Mouse (Mus musculus): Measurements from ENCODE around the gene Adcy3. TPM values are rescaled to one million over a fixed set of nuclear protein-coding genes. Genes with fewer than 3 reads are reported as not detected.

Gene Adcy3
- polyA plus RNA-seq, 1 experiment from 2014 or later: 8.1 TPM

GRCm38 (mm10) chr12:4158868-4159632 lies 26.1 kb downstream of the Adcy3 start:
- no peaks in the 10 kb centered on the region for H3K27me3 ChIP-seq (ENCODE audit: low read depth, poor library complexity, severe bottlenecking)
- peaks cover 10% of the 10 kb centered on the region for H3K4me1 ChIP-seq
- H3K27ac ChIP-seq: no peak overlapping the region
- H3K36me3 ChIP-seq: no peaks in the 10 kb centered on the region
- H3K9me3 ChIP-seq (replicated peaks): no peaks in the 10 kb centered on the region
- 95% methylated on average over 7 of the region's 7 CpGs for WGBS
- no peak for DNase-seq (ENCODE audit: low spot score)
- H3K4me3 ChIP-seq: no peak overlapping the region

DNA sequence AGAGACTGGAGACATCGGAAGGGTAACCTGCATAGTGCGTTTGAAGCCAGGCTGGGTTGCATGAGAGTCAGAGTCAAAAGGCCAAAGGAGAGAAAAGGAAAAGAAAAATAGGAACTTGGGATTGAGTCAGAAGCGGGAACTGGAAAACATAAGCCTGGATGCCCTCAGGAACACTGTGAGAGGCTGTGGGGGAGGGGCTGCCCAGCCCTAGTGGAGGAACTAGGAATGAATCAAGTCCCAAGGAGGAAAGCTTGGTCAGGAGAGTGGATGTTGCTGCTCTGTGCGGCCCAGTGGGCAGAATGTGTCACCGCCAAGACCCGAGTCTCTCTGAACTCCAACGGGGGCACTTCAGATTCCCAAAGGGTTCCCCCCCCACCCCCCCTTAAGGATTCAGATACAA lies 27.4 kb downstream of the Adcy3 start:
- Histone ChIP-seq H3K4me1 (peaks cover 10% of the 10 kb centered on the region), H3K36me3 (no peaks in the 10 kb centered on the region), H3K27me3 (ENCODE audit: low read depth, poor library complexity, severe bottlenecking) (no peaks in the 10 kb centered on the region), H3K4me3 (no peak overlapping the region), H3K9me3 (replicated peaks) (no peaks in the 10 kb centered on the region), H3K27ac (no peak overlapping the region)
- 78% methylated on average over 7 of the region's 7 CpGs for WGBS
- DNase-seq (ENCODE audit: low spot score): no peak

GRCm38 (mm10) chr12:4162886-4163285 lies 30.0 kb downstream of the Adcy3 start:
- Histone ChIP-seq H3K27me3 (ENCODE audit: low read depth, poor library complexity, severe bottlenecking) (no peaks in the 10 kb centered on the region), H3K4me1 (peaks cover 10% of the 10 kb centered on the region), H3K9me3 (replicated peaks) (no peaks in the 10 kb centered on the region), H3K36me3 (no peaks in the 10 kb centered on the region), H3K27ac (no peak overlapping the region), H3K4me3 (no peak overlapping the region)
- 66% methylated on average over 2 of the region's 2 CpGs for WGBS
- no peak for DNase-seq (ENCODE audit: low spot score)

DNA sequence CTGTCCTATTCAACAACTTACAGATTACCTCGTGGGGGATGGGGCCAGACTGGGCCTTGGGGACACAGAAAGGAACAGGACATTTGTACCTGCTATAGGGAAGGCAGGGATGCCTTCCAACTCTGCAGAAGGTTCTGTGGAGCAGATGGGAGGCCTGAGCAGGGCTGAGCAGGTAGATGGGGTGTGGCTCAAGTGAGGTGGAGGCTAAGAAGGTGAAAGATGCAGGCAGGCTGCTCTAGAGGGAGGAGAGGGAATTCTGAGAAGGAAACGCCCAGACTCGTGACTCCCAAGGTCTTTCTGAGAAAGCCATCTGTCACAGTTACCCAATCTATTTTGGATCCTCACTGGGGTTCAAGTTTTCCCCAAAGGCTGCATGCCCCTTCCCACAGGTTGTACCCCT lies 34.1 kb downstream of the Adcy3 start:
- no peak overlapping the region for H3K4me3 ChIP-seq
- WGBS: 73% methylated on average over 3 of the region's 3 CpGs
- DNase-seq (ENCODE audit: low spot score): no peak
- H3K4me1 ChIP-seq: no peaks in the 10 kb centered on the region
- no peaks in the 10 kb centered on the region for H3K9me3 ChIP-seq (replicated peaks)
- no peaks in the 10 kb centered on the region for H3K27me3 ChIP-seq (ENCODE audit: low read depth, poor library complexity, severe bottlenecking)
- H3K27ac ChIP-seq: no peak overlapping the region
- no peaks in the 10 kb centered on the region for H3K36me3 ChIP-seq

- H3K4me1 ChIP-seq: no peaks in the 10 kb centered on the region
- DNase-seq (ENCODE audit: low spot score): no peak
- no peak overlapping the region for H3K27ac ChIP-seq
- H3K36me3 ChIP-seq: no peaks in the 10 kb centered on the region
- H3K4me3 ChIP-seq: no peak overlapping the region
- WGBS: 88% methylated on average over 1 of the region's 1 CpGs
- no peaks in the 10 kb centered on the region for H3K9me3 ChIP-seq (replicated peaks)
- no peaks in the 10 kb centered on the region for H3K27me3 ChIP-seq (ENCODE audit: low read depth, poor library complexity, severe bottlenecking)
Observed at GRCm38 (mm10) chr12:4169058-4169457, 36.2 kb downstream of the Adcy3 start.

- 86% methylated on average over 5 of the region's 5 CpGs for WGBS
Observed at GRCm38 (mm10) chr12:4169622-4170021, 36.7 kb downstream of the Adcy3 start.

DNA sequence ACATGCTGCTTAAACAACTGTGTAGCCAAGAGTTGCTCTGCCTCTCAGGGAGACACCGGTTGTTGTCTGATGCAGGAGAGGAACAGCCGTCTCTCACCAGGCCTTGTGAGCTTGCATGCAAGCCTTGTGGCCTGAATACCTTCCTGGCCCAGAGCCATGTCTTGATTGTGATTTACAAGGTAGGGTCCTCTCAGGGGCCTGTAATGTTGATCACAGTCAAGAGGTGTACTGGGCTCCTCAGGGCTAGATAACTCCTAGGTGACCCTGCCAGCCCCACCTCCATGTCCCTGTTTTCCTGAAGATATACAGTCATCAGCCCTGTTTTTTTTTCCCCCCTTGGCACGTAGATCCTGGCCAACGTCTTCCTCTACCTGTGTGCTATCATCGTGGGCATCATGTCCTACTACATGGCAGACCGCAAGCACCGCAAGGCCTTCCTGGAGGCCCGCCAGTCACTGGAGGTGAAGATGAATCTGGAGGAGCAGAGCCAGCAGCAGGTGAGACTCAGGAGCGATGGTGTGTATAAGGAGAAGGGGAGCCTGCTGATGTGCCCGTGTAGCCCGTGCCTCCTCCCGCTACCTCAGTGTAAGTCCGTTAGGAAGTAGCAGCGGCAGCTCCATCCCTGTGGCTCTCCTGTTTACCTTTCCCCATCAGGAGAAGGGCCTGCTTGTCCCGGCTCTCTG lies 40.3 kb downstream of the Adcy3 start:
- Histone ChIP-seq H3K9me3 (replicated peaks) (no peaks in the 10 kb centered on the region), H3K27ac (no peak overlapping the region), H3K4me1 (no peaks in the 10 kb centered on the region), H3K4me3 (no peak overlapping the region), H3K27me3 (ENCODE audit: low read depth, poor library complexity, severe bottlenecking) (no peaks in the 10 kb centered on the region), H3K36me3 (no peaks in the 10 kb centered on the region)
- DNase-seq (ENCODE audit: low spot score): no peak
- WGBS: 90% methylated on average over 15 of the region's 15 CpGs

More at GRCm38 (mm10) chr12:4169622-4170021, 36.7 kb downstream of the Adcy3 start:
- H3K27me3 ChIP-seq (ENCODE audit: low read depth, poor library complexity, severe bottlenecking): no peaks in the 10 kb centered on the region
- no peak for DNase-seq (ENCODE audit: low spot score)
- no peaks in the 10 kb centered on the region for H3K4me1 ChIP-seq
- no peaks in the 10 kb centered on the region for H3K36me3 ChIP-seq
- no peak overlapping the region for H3K27ac ChIP-seq
- H3K4me3 ChIP-seq: no peak overlapping the region
- H3K9me3 ChIP-seq (replicated peaks): no peaks in the 10 kb centered on the region

- Histone ChIP-seq H3K36me3 (peaks cover 3% of the 10 kb centered on the region; the same call in 1 of the 2 replicates), H3K27ac (0 out of 2 replicates have a peak overlapping the region, but pooled peaks have one; percentile 31), H3K27me3 (ENCODE audit: low read depth, poor library complexity, severe bottlenecking) (no peaks in the 10 kb centered on the region), H3K4me3 (no peak overlapping the region), H3K4me1 (peaks cover 14% of the 10 kb centered on the region), H3K9me3 (replicated peaks) (no peaks in the 10 kb centered on the region)
- 62% methylated on average over 5 of the region's 5 CpGs for WGBS
- DNase-seq (ENCODE audit: low spot score): no peak
Observed at GRCm38 (mm10) chr12:4178839-4179238, 45.9 kb downstream of the Adcy3 start.

DNA sequence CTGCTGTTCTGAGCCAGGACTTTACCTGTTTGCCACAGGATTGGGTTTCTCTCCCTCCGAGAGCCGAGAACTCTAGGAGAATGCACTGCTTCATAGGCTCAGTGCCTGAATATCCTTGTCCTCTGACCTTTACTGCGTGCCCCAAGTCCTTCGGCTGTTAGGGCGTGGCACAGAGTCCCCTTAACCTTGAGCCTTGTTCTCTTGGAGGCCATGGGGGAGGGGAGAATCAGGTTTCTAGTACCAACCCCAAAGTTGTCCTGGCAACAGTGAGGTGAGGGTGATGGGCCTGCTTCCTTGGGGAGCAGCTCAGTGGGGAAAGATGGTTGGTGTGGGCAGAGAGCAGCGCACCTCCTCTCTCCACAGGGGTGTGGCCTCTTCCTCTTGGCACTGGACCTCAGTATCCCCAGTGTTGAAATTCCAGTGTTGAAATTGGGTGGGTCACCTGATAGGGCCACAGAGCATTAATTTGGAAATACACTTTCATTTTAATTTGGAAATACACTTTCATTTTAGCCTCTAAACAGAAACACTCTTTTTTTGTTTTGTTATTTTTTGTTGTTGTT lies 46.8 kb downstream of the Adcy3 start:
- DNase-seq (ENCODE audit: low spot score): no peak
- no peak overlapping the region for H3K4me3 ChIP-seq
- no peaks in the 10 kb centered on the region for H3K9me3 ChIP-seq (replicated peaks)
- H3K27ac ChIP-seq: no peak overlapping the region
- peaks cover 3% of the 10 kb centered on the region; the same call in 1 of the 2 replicates for H3K36me3 ChIP-seq
- H3K27me3 ChIP-seq (ENCODE audit: low read depth, poor library complexity, severe bottlenecking): no peaks in the 10 kb centered on the region
- WGBS: 82% methylated on average over 6 of the region's 6 CpGs
- peaks cover 14% of the 10 kb centered on the region for H3K4me1 ChIP-seq

GRCm38 (mm10) chr12:4180507-4180906 lies 47.6 kb downstream of the Adcy3 start:
- no peak for DNase-seq (ENCODE audit: low spot score)
- peaks cover 14% of the 10 kb centered on the region for H3K4me1 ChIP-seq
- no peak overlapping the region for H3K4me3 ChIP-seq
- H3K27ac ChIP-seq: no peak overlapping the region
- H3K36me3 ChIP-seq: peaks cover 3% of the 10 kb centered on the region; the same call in 1 of the 2 replicates
- H3K27me3 ChIP-seq (ENCODE audit: low read depth, poor library complexity, severe bottlenecking): no peaks in the 10 kb centered on the region
- H3K9me3 ChIP-seq (replicated peaks): no peaks in the 10 kb centered on the region
- 66% methylated on average over 3 of the region's 3 CpGs for WGBS

GRCm38 (mm10) chr12:4184648-4185047 lies 51.7 kb downstream of the Adcy3 start:
- no peak overlapping the region for H3K27ac ChIP-seq
- DNase-seq (ENCODE audit: low spot score): no peak
- WGBS: 58% methylated on average over 2 of the region's 2 CpGs
- H3K36me3 ChIP-seq: peaks cover 3% of the 10 kb centered on the region; the same call in 1 of the 2 replicates
- peaks cover 18% of the 10 kb centered on the region for H3K4me1 ChIP-seq
- no peak overlapping the region for H3K4me3 ChIP-seq
- no peaks in the 10 kb centered on the region for H3K27me3 ChIP-seq (ENCODE audit: low read depth, poor library complexity, severe bottlenecking)
- H3K9me3 ChIP-seq (replicated peaks): no peaks in the 10 kb centered on the region

DNA sequence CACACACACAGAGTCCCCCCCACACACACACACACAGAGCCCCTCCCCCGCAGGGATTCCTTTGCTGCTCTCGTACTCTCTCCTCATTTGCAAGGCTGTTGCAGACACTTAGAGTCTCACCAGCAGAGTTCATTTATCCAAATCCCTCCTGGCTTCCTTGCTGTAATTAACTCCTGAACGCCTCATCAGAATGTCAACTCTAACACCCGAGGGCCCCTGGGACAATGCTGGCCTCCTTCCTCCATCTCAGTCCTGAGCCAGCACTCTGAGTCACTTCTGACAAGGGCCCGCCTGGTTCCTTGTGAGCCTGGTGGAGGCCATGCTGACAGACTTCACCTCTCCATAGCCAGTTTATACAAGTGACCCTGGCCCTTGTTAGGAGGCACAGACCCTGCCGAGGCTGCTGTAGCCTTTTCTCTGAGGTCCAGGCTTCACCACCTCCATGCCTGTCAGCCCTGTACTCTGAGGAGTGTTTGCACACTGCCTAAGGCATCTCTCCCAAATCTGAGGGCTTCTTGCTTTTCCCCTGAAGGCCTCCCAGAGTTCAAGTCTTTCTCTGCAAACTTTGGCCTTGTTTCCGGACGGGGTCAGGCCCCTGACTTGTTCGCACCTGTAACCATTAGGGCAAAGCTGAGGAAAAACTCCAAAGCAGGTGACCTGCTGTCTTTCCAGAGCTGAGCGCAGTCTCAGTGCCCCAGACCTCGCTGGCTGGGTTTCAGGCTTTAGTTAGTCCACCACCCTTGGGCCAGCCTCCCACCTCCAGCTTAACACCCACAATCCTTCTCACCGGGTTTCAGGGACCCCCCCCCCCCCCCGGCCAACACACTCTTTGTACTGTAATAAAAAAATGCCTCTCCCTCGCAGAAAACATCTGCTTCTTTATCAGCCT lies 55.5 kb downstream of the Adcy3 start:
- no peaks in the 10 kb centered on the region for H3K27me3 ChIP-seq (ENCODE audit: low read depth, poor library complexity, severe bottlenecking)
- no peaks in the 10 kb centered on the region for H3K9me3 ChIP-seq (replicated peaks)
- H3K4me3 ChIP-seq: no peak overlapping the region
- peak overlapping the region; percentile 78 for H3K27ac ChIP-seq
- peak; percentile 61 for DNase-seq (ENCODE audit: low spot score)
- peaks cover 38% of the 10 kb centered on the region for H3K4me1 ChIP-seq
- H3K36me3 ChIP-seq: no peaks in the 10 kb centered on the region
- 34% methylated on average over 14 of the region's 14 CpGs for WGBS
